Mouse (Mus musculus): Measurements from ENCODE around the gene Llgl1. TPM values are rescaled to one million over a fixed set of nuclear protein-coding genes. Genes with fewer than 3 reads are reported as not detected.

Llgl1 gene
- total and polyA plus RNA-seq, 2 experiments from 2014 or later, result 30.1 to 32.2 TPM

GRCm38 (mm10) chr11:60703131-60703530 is 3.6 kb downstream of the Llgl1 start:
- peak; percentile 77 for TF ChIP-seq CTCF (IDR thresholded peaks at IDR 0.05; ENCODE audit: low read depth)
- Histone ChIP-seq H3K4me3 (ENCODE audit: low read depth, low read length) (no peak overlapping the region), H3K27ac (ENCODE audit: low read depth, low read length) (no peak overlapping the region), H3K9ac (no peak overlapping the region), H3K9me3 (ENCODE audit: low read length) (no peaks in the 10 kb centered on the region), H3K4me2 (ENCODE audit: low read depth) (no peak overlapping the region), H3K27me3 (ENCODE audit: insufficient read depth, low read length) (no peaks in the 10 kb centered on the region), H3K36me3 (ENCODE audit: insufficient read depth) (peaks cover 39% of the 10 kb centered on the region), H3K4me1 (ENCODE audit: insufficient read depth) (peaks cover 18% of the 10 kb centered on the region)
- DNase-seq (peak; percentile 68), ATAC-seq (peak; percentile 34)
- WGBS, result 9% methylated on average over 4 of the region's 4 CpGs

GRCm38 (mm10) chr11:60704023-60704880 is 4.7 kb downstream of the Llgl1 start:
- H3K4me3 ChIP-seq (ENCODE audit: low read depth, low read length), result no peak overlapping the region
- DNase-seq, result no peak
- no peaks in the 10 kb centered on the region for H3K9me3 ChIP-seq (ENCODE audit: low read length)
- WGBS, result 95% methylated on average over 19 of the region's 19 CpGs
- H3K27ac ChIP-seq (ENCODE audit: low read depth, low read length), result no peak overlapping the region
- H3K9ac ChIP-seq, result no peak overlapping the region
- H3K4me1 ChIP-seq (ENCODE audit: insufficient read depth), result peaks cover 11% of the 10 kb centered on the region
- peaks cover 50% of the 10 kb centered on the region for H3K36me3 ChIP-seq (ENCODE audit: insufficient read depth)
- no peak for TF ChIP-seq CTCF (IDR thresholded peaks at IDR 0.05; ENCODE audit: low read depth)
- no peaks in the 10 kb centered on the region for H3K27me3 ChIP-seq (ENCODE audit: insufficient read depth, low read length)
- H3K4me2 ChIP-seq (ENCODE audit: low read depth), result no peak overlapping the region
- no peak for ATAC-seq

GRCm38 (mm10) chr11:60705255-60705654 is 5.7 kb downstream of the Llgl1 start:
- Histone ChIP-seq H3K27me3 (ENCODE audit: insufficient read depth, low read length) (no peaks in the 10 kb centered on the region), H3K36me3 (ENCODE audit: insufficient read depth) (peaks cover 60% of the 10 kb centered on the region), H3K4me3 (ENCODE audit: low read depth, low read length) (no peak overlapping the region), H3K9ac (no peak overlapping the region), H3K4me2 (ENCODE audit: low read depth) (no peak overlapping the region), H3K4me1 (ENCODE audit: insufficient read depth) (peaks cover 10% of the 10 kb centered on the region), H3K27ac (ENCODE audit: low read depth, low read length) (no peak overlapping the region), H3K9me3 (ENCODE audit: low read length) (no peaks in the 10 kb centered on the region)
- no peak for DNase-seq
- TF ChIP-seq CTCF (IDR thresholded peaks at IDR 0.05; ENCODE audit: low read depth), result no peak
- no peak for ATAC-seq
- 86% methylated on average over 3 of the region's 3 CpGs for WGBS

DNA sequence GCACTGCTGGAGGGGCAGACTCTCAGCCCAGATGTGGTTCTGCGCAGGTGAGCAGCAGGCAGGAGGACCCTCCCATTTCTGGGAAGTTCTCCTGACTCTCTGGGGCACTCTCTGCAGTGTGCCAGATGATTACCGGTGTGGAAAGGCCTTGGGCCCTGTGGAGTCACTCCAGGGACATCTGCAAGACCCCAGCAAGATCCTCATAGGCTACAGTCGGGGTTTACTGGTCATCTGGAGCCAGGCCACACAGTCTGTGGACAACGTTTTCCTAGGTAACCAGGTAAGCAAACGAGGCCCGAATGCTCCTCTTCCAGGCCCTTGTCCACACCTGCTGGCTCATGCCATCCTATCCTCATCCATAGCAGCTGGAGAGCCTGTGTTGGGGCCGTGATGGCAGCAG is 6.6 kb downstream of the Llgl1 start:
- no peaks in the 10 kb centered on the region for H3K27me3 ChIP-seq (ENCODE audit: insufficient read depth, low read length)
- 89% methylated on average over 7 of the region's 7 CpGs for WGBS
- H3K4me3 ChIP-seq (ENCODE audit: low read depth, low read length), result no peak overlapping the region
- peaks cover 2% of the 10 kb centered on the region for H3K4me1 ChIP-seq (ENCODE audit: insufficient read depth)
- DNase-seq, result no peak
- no peak overlapping the region for H3K9ac ChIP-seq
- no peak overlapping the region for H3K27ac ChIP-seq (ENCODE audit: low read depth, low read length)
- peaks cover 68% of the 10 kb centered on the region for H3K36me3 ChIP-seq (ENCODE audit: insufficient read depth)
- H3K9me3 ChIP-seq (ENCODE audit: low read length), result no peaks in the 10 kb centered on the region
- no peak overlapping the region for H3K4me2 ChIP-seq (ENCODE audit: low read depth)
- no peak for ATAC-seq
- TF ChIP-seq CTCF (IDR thresholded peaks at IDR 0.05; ENCODE audit: low read depth), result no peak

- no peak overlapping the region for H3K4me2 ChIP-seq (ENCODE audit: low read depth)
- H3K36me3 ChIP-seq (ENCODE audit: insufficient read depth), result peaks cover 77% of the 10 kb centered on the region
- H3K27ac ChIP-seq (ENCODE audit: low read depth, low read length), result no peak overlapping the region
- ATAC-seq (no peak), DNase-seq (no peak)
- WGBS, result 92% methylated on average over 14 of the region's 14 CpGs
- H3K9me3 ChIP-seq (ENCODE audit: low read length), result no peaks in the 10 kb centered on the region
- H3K4me1 ChIP-seq (ENCODE audit: insufficient read depth), result no peaks in the 10 kb centered on the region
- no peak overlapping the region for H3K4me3 ChIP-seq (ENCODE audit: low read depth, low read length)
- TF ChIP-seq CTCF (IDR thresholded peaks at IDR 0.05; ENCODE audit: low read depth), result no peak
- H3K27me3 ChIP-seq (ENCODE audit: insufficient read depth, low read length), result no peaks in the 10 kb centered on the region
- H3K9ac ChIP-seq, result no peak overlapping the region
Measured at GRCm38 (mm10) chr11:60706696-60707480, 7.4 kb downstream of the Llgl1 start.

- DNase-seq (no peak), ATAC-seq (no peak)
- H3K9ac ChIP-seq, result no peak overlapping the region
- 71% methylated on average over 3 of the region's 3 CpGs for whole genome bisulfite sequencing
- no peaks in the 10 kb centered on the region for H3K4me1 ChIP-seq (ENCODE audit: insufficient read depth)
- no peak overlapping the region for H3K4me2 ChIP-seq (ENCODE audit: low read depth)
- peaks cover 84% of the 10 kb centered on the region for H3K36me3 ChIP-seq (ENCODE audit: insufficient read depth)
- no peaks in the 10 kb centered on the region for H3K27me3 ChIP-seq (ENCODE audit: insufficient read depth, low read length)
- no peak for TF ChIP-seq CTCF (IDR thresholded peaks at IDR 0.05; ENCODE audit: low read depth)
- no peak overlapping the region for H3K27ac ChIP-seq (ENCODE audit: low read depth, low read length)
- no peak overlapping the region for H3K4me3 ChIP-seq (ENCODE audit: low read depth, low read length)
- no peaks in the 10 kb centered on the region for H3K9me3 ChIP-seq (ENCODE audit: low read length)
Measured at GRCm38 (mm10) chr11:60707672-60708071, 8.1 kb downstream of the Llgl1 start.

- no peak overlapping the region for H3K27ac ChIP-seq (ENCODE audit: low read depth, low read length)
- ATAC-seq, result no peak
- H3K4me1 ChIP-seq (ENCODE audit: insufficient read depth), result no peaks in the 10 kb centered on the region
- no peak overlapping the region for H3K4me2 ChIP-seq (ENCODE audit: low read depth)
- TF ChIP-seq CTCF (IDR thresholded peaks at IDR 0.05; ENCODE audit: low read depth), result no peak
- H3K9ac ChIP-seq, result no peak overlapping the region
- DNase-seq, result no peak
- 88% methylated on average over 10 of the region's 10 CpGs for WGBS
- H3K9me3 ChIP-seq (ENCODE audit: low read length), result no peaks in the 10 kb centered on the region
- no peaks in the 10 kb centered on the region for H3K27me3 ChIP-seq (ENCODE audit: insufficient read depth, low read length)
- peaks cover 94% of the 10 kb centered on the region for H3K36me3 ChIP-seq (ENCODE audit: insufficient read depth)
- H3K4me3 ChIP-seq (ENCODE audit: low read depth, low read length), result no peak overlapping the region
Measured at GRCm38 (mm10) chr11:60708631-60709030, 9.1 kb downstream of the Llgl1 start.
